Mouse (Mus musculus) adipocyte (in vitro differentiated cells): ENCODE data around the gene Prdm16.

Experiments used
- DNase-seq: peaks from one replicate; pipeline ENCODE4 v3.0.0-alpha.2; 2016; ENCODE audit warnings: low spot score

The Prdm16 gene

DNA sequence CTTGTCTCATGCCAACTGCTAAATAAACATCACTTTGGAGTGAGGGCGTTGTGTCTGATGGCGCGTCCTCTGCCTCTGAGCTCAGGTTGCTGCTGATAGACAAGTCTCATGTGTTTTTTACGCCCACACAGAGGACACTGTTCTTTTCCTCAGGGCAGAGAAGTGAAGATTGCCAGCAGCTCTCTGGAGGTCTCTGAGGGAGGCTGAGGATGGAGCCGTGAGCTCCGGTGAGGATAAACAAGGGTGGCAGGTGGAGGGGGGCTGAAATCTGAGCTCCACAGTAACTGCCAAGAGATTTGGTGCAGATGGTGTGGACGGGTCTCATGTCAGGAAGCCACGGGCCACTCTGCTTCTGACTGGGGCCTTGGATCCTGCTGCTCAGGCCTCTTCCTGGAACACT is 249.9 kb downstream of the Prdm16 start:
- no peak for DNase-seq

DNA sequence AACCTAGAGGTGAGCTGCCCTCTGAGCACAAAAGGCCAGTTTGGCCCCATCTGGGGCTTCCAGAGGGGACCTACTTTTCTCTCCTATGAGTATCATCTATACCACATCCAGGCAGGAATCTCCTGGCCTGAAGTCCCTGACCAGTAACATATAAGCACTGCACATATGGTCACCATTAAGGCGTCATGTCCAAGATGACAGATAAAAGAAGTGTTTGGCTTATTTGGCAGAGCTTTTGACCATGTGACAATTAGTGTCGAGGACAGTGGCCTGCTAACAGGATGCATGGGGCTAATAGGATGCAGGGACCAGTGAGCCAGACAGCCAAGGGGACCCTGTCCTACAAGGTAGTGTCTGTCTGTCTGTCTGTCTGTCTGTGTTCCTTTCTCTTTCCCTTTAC is 250.8 kb downstream of the Prdm16 start:
- no peak for DNase-seq

DNA sequence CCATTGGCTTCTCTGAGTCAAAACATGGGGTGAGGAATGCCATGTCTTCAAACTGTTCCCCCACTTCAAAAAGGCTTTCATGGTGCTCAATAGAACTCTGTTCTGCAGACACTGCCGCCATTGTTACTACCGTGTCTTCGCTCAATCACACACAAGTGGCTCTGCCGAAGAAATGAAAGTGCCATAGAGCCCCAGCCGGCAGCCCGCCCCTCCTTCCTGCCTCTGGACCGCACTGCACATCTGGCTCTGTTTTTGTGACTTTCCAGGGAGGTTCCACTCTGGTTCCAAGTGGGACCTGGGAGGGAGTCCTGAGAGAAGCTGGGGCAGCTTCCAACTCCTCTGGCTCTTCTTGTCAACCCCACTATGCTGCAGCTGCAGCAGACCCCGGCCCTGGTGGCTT is 251.5 kb downstream of the Prdm16 start:
- DNase-seq: no peak

GRCm38 (mm10) chr4:154378876-154379275 is 257.8 kb downstream of the Prdm16 start:
- DNase-seq: peak; percentile 21

DNA sequence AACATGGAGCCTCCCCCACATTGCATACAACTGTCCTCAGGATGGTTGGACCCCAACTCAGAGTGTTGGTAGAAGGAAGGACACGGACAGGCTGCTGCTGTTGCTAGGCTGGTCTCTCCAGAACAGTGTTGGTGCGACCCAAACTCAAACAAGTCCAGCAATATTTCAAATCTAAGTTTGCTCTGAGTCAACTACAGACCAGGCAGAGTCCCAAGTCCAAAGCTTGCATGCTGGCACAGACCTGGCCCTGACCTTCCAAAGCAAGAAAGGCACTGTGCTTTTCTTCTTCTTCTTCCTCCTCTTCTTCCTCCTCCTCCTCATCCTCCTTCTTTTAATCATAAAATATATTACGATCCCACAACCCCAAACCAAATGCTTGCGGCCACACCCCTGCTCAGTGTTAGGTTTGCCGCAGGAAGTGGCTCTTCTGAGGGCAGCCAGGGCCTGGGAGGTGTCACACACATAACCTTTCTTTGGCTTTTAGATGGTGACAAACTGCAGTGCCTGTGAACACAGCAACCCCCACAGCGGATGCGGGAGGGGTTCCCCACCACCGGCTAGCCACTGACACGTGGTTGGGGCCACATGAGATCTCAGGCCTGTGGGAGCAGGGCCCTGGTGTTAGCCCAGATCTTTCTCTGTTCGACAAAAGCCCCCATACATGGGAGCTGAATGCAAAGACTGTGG is 260.6 kb downstream of the Prdm16 start:
- DNase-seq: no peak

- DNase-seq: no peak
Observed at GRCm38 (mm10) chr4:154371542-154372247, 265.0 kb downstream of the Prdm16 start.

DNA sequence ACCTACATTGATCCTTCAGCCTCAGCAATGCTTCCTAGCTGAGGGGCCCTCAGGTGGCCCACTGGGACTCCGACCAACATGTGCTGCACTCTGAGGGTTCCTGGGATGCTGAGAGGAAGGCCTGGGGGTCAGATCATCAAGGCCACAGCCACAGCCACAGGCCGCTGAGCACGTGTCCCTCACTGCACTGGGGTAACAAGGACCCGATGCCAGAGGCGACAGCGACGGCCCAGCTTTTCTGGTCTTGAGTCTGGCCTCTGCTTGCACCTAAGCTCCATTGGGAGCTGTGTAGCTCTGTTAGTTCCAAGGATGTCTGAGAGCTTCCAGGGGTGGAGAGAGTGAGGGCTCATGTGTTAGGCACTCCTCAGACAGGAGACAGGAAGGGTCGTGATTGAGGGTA is 265.8 kb downstream of the Prdm16 start:
- no peak for DNase-seq

- no peak for DNase-seq
Observed at GRCm38 (mm10) chr4:154369089-154369488, 267.6 kb downstream of the Prdm16 start.

- no peak for DNase-seq
Observed at GRCm38 (mm10) chr4:154366836-154367235, 269.8 kb downstream of the Prdm16 start.

- DNase-seq: no peak
Observed at GRCm38 (mm10) chr4:154364752-154365151, 271.9 kb downstream of the Prdm16 start.

DNA sequence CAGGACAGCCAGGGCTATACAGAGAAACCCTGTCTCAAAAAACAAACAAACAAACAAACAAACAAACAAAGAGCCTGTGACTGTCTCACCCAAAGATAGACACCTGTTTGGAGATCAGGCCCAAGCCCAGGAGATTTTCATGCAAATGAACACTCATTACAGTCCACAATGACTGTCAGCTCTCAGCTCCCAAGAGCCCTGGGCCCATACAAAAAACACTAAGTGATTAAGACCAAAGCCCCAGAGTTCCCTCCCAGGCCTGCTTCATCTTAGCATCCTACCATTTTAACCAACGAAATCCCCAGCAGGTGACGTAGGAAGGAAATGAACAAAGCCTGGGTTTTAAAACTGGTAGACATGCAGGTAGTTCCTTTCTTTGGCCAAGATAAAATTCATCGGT is 275.8 kb downstream of the Prdm16 start:
- DNase-seq: no peak

- no peak for DNase-seq
Observed at GRCm38 (mm10) chr4:154360441-154360840, 276.2 kb downstream of the Prdm16 start.

GRCm38 (mm10) chr4:154359762-154360300 is 276.8 kb downstream of the Prdm16 start:
- no peak for DNase-seq

- DNase-seq: no peak
Observed at GRCm38 (mm10) chr4:154358816-154359215, 277.9 kb downstream of the Prdm16 start.

DNA sequence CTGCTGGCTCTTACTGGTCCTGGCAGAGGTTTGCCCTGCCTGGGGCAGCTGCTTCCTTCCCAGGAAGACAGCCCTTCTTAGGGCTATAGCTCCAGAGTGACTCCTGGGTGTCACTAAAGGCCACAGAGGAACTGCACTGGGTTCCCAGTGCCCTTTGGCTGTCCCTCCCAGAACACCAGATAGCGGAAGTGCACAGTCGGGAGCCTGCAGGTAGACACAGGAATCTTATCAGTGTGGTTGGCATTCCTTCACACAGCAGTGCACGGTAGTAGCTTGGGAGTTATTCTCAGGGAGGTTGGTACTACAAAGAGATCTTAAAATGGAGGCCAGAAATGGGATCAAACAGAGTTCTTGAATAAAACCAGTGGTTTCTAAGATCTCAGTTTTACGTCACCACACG is 278.3 kb downstream of the Prdm16 start:
- DNase-seq: no peak

- no peak for DNase-seq
Observed at GRCm38 (mm10) chr4:154355408-154355807, 281.3 kb downstream of the Prdm16 start.

DNA sequence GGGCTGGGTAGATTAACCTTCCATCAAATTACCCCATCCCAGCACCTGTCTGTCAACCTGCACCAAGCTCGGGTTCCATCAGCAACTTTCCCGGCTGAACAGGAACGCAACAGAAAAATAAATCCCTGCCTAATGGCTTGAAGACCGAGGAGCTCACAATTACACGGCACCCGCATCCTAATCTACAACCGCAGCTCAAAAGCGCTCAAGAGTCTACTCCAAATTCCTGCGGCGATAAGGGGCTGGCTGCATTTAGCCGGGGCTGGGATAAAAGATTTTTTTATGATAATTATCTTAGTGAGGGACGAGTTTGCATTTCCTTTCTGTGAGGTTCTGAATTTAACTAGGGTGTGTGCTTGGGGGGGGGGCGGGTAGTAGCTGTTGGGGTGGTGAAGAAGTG is 284.4 kb downstream of the Prdm16 start:
- no peak for DNase-seq

GRCm38 (mm10) chr4:154348197-154348786 is 288.4 kb downstream of the Prdm16 start:
- no peak for DNase-seq

DNA sequence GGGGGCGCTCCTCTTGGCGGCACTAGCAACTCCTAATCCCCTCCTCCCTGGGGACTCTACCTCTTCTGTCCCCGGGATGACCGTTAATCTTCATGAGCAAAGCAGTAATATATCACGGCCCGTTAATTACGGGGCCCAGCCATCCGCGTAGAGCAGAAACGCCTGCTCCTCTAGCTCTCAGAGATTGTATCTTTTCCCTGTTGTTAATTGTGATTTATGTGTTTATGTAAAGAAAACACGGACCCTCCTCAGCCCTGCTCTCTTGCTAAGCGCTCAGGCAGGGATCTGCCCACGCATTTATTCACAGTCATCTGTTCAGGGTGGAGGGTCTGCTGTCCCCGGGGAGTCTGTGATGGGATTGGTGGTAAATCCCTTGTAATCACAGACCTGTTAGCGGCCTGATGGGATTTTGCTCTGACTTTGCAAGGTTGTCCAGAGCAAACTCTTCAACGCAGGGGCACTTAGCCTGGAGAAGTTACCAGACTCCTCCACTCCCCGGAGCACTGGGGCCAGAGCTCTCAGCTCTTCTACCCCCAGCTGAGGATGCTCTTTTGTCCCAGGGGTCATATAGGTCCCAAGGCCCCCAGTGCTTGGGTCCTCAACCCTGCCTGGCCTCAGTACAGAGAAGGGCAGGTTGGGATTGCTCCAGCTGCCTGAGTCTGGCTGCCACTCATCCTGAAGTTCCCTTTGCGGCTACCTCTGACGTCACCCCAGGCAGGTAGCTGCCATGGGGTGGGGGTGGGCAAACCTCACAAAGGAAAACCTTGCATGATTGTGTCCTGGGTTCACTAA is 289.7 kb downstream of the Prdm16 start:
- DNase-seq: no peak

- no peak for DNase-seq
Observed at GRCm38 (mm10) chr4:154336650-154337049, 300.0 kb downstream of the Prdm16 start.

GRCm38 (mm10) chr4:154335761-154336160 is 300.9 kb downstream of the Prdm16 start, which contains the start of gene B230104I21Rik:
Gene B230104I21Rik (plus strand): TSS chr4:154336127.
- no peak for DNase-seq
